8 mouse cellular contexts compared by ENCODE assay signal in genomic region chr16:23269984-23270912, GRCm38 (mm10). TPM values are rescaled to one million over a fixed set of nuclear protein-coding genes. Genes with fewer than 3 reads are reported as not detected.
DNase-seq lines count a peak whose midpoint lies in the region; ATAC-seq lines count a peak whose summit lies in the region.

No protein-coding gene starts in this region.

- 40% methylated on average over 10 of the region's 10 CpGs for WGBS in liver, embryonic 15.5 days (ENCODE audit: insufficient replicate concordance)
- WGBS in liver, embryonic 12.5 days (ENCODE audit: insufficient replicate concordance) = 39% methylated on average over 10 of the region's 10 CpGs
- 35% methylated on average over 10 of the region's 10 CpGs for WGBS in heart, embryonic 15.5 days

- H3K9ac ChIP-seq in liver, embryonic 15.5 days = no peak overlapping the region
- H3K9ac ChIP-seq in liver, embryonic 12.5 days = no peak overlapping the region
- no peak overlapping the region for H3K9ac ChIP-seq in heart, embryonic 15.5 days

- H3K9me3 ChIP-seq in liver, embryonic 15.5 days (replicated peaks) = no peaks in the 10 kb centered on the region
- no peaks in the 10 kb centered on the region for H3K9me3 ChIP-seq in liver, embryonic 12.5 days (replicated peaks)
- H3K9me3 ChIP-seq in heart, embryonic 15.5 days (replicated peaks) = no peaks in the 10 kb centered on the region

- peaks cover 31% of the 10 kb centered on the region for H3K4me1 ChIP-seq in liver, embryonic 15.5 days (replicated peaks)
- H3K4me1 ChIP-seq in liver, embryonic 12.5 days = peaks cover 46% of the 10 kb centered on the region
- H3K4me1 ChIP-seq in brown adipose tissue, adult 24 weeks (ENCODE audit: control insufficient read depth, insufficient read depth, insufficient read length, low read length) = peaks cover 27% of the 10 kb centered on the region
- H3K4me1 ChIP-seq in heart, embryonic 15.5 days (replicated peaks) = peaks cover 39% of the 10 kb centered on the region

- no peak overlapping the region for H3K4me2 ChIP-seq in liver, embryonic 15.5 days
- H3K4me2 ChIP-seq in liver, embryonic 12.5 days = no peak overlapping the region
- H3K4me2 ChIP-seq in heart, embryonic 15.5 days = no peak overlapping the region

- no peak overlapping the region for H3K4me3 ChIP-seq in liver, embryonic 15.5 days (replicated peaks)
- no peak overlapping the region for H3K4me3 ChIP-seq in liver, embryonic 12.5 days
- no peak overlapping the region for H3K4me3 ChIP-seq in brown adipose tissue, adult 24 weeks (ENCODE audit: insufficient read depth, low read depth, low read length)
- H3K4me3 ChIP-seq in heart, embryonic 15.5 days = no peak overlapping the region

- H3K27ac ChIP-seq in liver, embryonic 15.5 days (replicated peaks) = no peak overlapping the region
- H3K27ac ChIP-seq in liver, embryonic 12.5 days = no peak overlapping the region
- H3K27ac ChIP-seq in brown adipose tissue, adult 24 weeks (replicated peaks; ENCODE audit: low read depth, low read length) = 0 out of 2 replicates have a peak overlapping the region, but pooled peaks have one; percentile 2
- 0 out of 2 replicates have a peak overlapping the region, but pooled peaks have one; percentile 20 for H3K27ac ChIP-seq in heart, embryonic 15.5 days

- DNase-seq in lung, postnatal 10 days = peak; percentile 63
- DNase-seq in testis, postnatal 14 days (ENCODE audit: low spot score) = peak; percentile 86
- no peak for DNase-seq in adrenal gland, adult 8-10 months
- DNase-seq in ovary, adult 18-20 months (ENCODE audit: low spot score) = no peak

- no peaks in the 10 kb centered on the region for H3K27me3 ChIP-seq in liver, embryonic 15.5 days
- H3K27me3 ChIP-seq in liver, embryonic 12.5 days (replicated peaks) = peaks cover 10% of the 10 kb centered on the region; the same call in 1 of the 2 replicates
- H3K27me3 ChIP-seq in heart, embryonic 15.5 days = peaks cover 11% of the 10 kb centered on the region; the same call in 1 of the 2 replicates

- 0 out of 2 replicates have a peak, but pooled peaks have one; percentile 20 for ATAC-seq in liver, embryonic 15.5 days (ENCODE audit: insufficient read depth)
- ATAC-seq in liver, embryonic 12.5 days = no peak
- no peak; the same call in 1 of the 2 replicates for ATAC-seq in heart, embryonic 15.5 days (replicated peaks; ENCODE audit: insufficient number of reproducible peaks, insufficient read depth, low FRiP score, low read depth)

- H3K36me3 ChIP-seq in liver, embryonic 15.5 days (replicated peaks) = no peaks in the 10 kb centered on the region
- no peaks in the 10 kb centered on the region for H3K36me3 ChIP-seq in liver, embryonic 12.5 days
- no peaks in the 10 kb centered on the region for H3K36me3 ChIP-seq in heart, embryonic 15.5 days

RNA-seq across cellular contexts. Expression of gene St6gal1, which starts 45.7 kb away (rescaled TPM):
- polyA plus RNA-seq in liver, embryonic 15.5 days (2015; fragmentation: Nextera tagmentation; extraction: Ambion mirVana) = 12.9 and 15.4 TPM in 2 replicates
- 7.5 and 7.9 TPM in 2 replicates for polyA plus RNA-seq in liver, embryonic 12.5 days (2016; fragmentation: Nextera tagmentation; extraction: Ambion mirVana)
- polyA plus RNA-seq in brown adipose tissue, adult 24 weeks (2012; ENCODE audit: insufficient read depth, insufficient read length, missing spikeins) = 7.3 and 8.6 TPM in 2 replicates
- 14.8 and 19.1 TPM in 2 replicates for polyA plus RNA-seq in heart, embryonic 15.5 days (2015; fragmentation: Nextera tagmentation; extraction: Ambion mirVana)
- 10 to 100 TPM; 36.7 to 55.6 (median 44.3) TPM for total RNA-seq in adrenal gland, adult 8-10 months (2022)

Comparison
In these comparisons a context has a peak if more than half of its experiments do, and no peak if none do; other contexts are left out.
1. H3K27ac ChIP-seq: peak in brown adipose tissue, adult 24 weeks (single experiment) and heart, embryonic 15.5 days (single experiment); none in liver, embryonic 15.5 days (single experiment) and liver, embryonic 12.5 days (single experiment).
2. DNase-seq: peak in lung, postnatal 10 days (single experiment) and testis, postnatal 14 days (single experiment); none in adrenal gland, adult 8-10 months (single experiment) and ovary, adult 18-20 months (single experiment).